Mouse (Mus musculus) olfactory bulb, adult 2 months (tissue): ENCODE measurements around the gene Lrmda.

Experiments used
- CTCF ChIP-seq: fragments of 200-500 bp; IDR thresholded peaks from 2 replicates; pipeline ENCODE4 v1.5.1; 2012; ENCODE audit warnings: low read depth, mild to moderate bottlenecking, low read length, moderate library complexity; ENCODE audit not compliant: insufficient read depth
- POLR2A ChIP-seq: fragments of 200-500 bp; IDR thresholded peaks from 2 replicates; pipeline ENCODE4 v1.6.1; 2012; ENCODE audit warnings: mild to moderate bottlenecking, low read depth, low read length, moderate library complexity; ENCODE audit not compliant: insufficient read depth

DNA sequence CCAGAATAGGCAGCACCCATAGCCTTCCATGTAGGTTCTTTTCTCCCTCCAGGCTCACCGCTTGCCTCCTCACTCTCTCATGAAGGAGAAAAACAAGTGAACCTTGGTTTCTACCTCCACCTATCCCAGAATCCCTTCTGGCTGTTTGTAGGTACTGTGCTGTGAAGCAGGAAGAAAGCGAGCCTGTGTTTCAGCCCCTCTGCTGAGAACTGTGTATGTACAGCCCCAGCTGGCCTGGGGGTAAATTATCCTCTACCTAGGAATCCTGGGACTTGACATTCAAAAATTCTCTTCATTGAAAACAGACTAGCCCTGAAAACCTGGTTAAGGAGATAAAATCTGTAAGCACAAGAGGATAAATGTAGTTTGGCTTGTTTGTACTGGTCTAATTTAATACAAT lies 529.7 kb downstream of the Lrmda start:
- TF ChIP-seq CTCF = no peak
- TF ChIP-seq POLR2A = no peak
